ENCODE assay signal across 1 mouse cellular context in genomic region chr17:34795633-34796032, GRCm38 (mm10).
TF ChIP-seq lines count a peak whose summit lies in the region.

No protein-coding gene starts in this region.

TF ChIP-seq in MEL, 35 proteins besides CTCF, POLR2A, EP300 and RAD21 (continued from another document):
- TF ChIP-seq GATA1 (IDR thresholded peaks at IDR 0.05; ENCODE audit: low read depth, low read length): no peak
- TF ChIP-seq NELFE (IDR thresholded peaks at IDR 0.05; ENCODE audit: low read depth, low read length): no peak
